Comparison of ENCODE assay signal across 9 mouse cellular contexts in genomic region chr2:165337191-165337590, GRCm38 (mm10). TPM values are rescaled to one million over a fixed set of nuclear protein-coding genes. Genes with fewer than 3 reads are reported as not detected.
DNase-seq lines count a peak whose midpoint lies in the region; ATAC-seq lines count a peak whose summit lies in the region.
"Had no signal": no experiment of that assay in that cellular context is flagged by ENCODE, and none has a peak within 500 bp of the region (broad histone marks: within the 10 kb centered on the region; RNA-seq: fewer than 3 reads in every experiment).

No protein-coding gene starts in this region.

- whole genome bisulfite sequencing in liver, embryonic 11.5 days = 27% methylated on average over 3 of the region's 3 CpGs
- WGBS in intestine, embryonic 15.5 days = 18% methylated on average over 3 of the region's 3 CpGs
- 27% methylated on average over 3 of the region's 3 CpGs for WGBS in forebrain, embryonic 13.5 days

- H3K27me3 ChIP-seq in liver, embryonic 11.5 days (replicated peaks; ENCODE audit: control insufficient read depth, insufficient read depth, low read length) = no peaks in the 10 kb centered on the region
- 0 out of 2 replicates have a peak, but pooled peaks cover 3% of the 10 kb centered on the region for H3K27me3 ChIP-seq in intestine, embryonic 15.5 days (replicated peaks)
- 0 out of 2 replicates have a peak, but pooled peaks cover 5% of the 10 kb centered on the region for H3K27me3 ChIP-seq in forebrain, embryonic 13.5 days

- DNase-seq in adrenal gland, adult (ENCODE audit: inconsistent age in 2 of 2, low spot score in 1 of 2) = peak; percentile 59 to 83
- no peak for DNase-seq in adrenal gland, adult 8-10 months
- peak; percentile 62 for DNase-seq in liver
- DNase-seq in liver, embryonic 11.5 days (ENCODE audit: low spot score) = no peak
- peak; percentile 76 to 86 for DNase-seq in adrenal gland, postnatal 36 days

- no peak overlapping the region for H3K4me2 ChIP-seq in liver, embryonic 11.5 days
- no peak overlapping the region for H3K4me2 ChIP-seq in intestine, embryonic 15.5 days (replicated peaks)
- H3K4me2 ChIP-seq in forebrain, embryonic 13.5 days = no peak overlapping the region
- H3K4me2 ChIP-seq: midbrain, embryonic 12.5 days had no signal

- H3K27ac ChIP-seq in liver, embryonic 11.5 days (ENCODE audit: low read depth, low read length) = no peak overlapping the region
- H3K27ac ChIP-seq in intestine, embryonic 15.5 days = no peak overlapping the region
- no peak overlapping the region for H3K27ac ChIP-seq in forebrain, embryonic 13.5 days
- H3K27ac ChIP-seq: midbrain, embryonic 12.5 days had no signal

- H3K36me3 ChIP-seq in liver, embryonic 11.5 days (ENCODE audit: control insufficient read depth, insufficient read depth, low read length) = no peaks in the 10 kb centered on the region
- H3K36me3 ChIP-seq in intestine, embryonic 15.5 days = no peaks in the 10 kb centered on the region
- no peaks in the 10 kb centered on the region for H3K36me3 ChIP-seq in forebrain, embryonic 13.5 days (ENCODE audit: poor library complexity, severe bottlenecking)
- H3K36me3 ChIP-seq: midbrain, embryonic 12.5 days had no signal

- no peaks in the 10 kb centered on the region for H3K4me1 ChIP-seq in liver, embryonic 11.5 days (replicated peaks; ENCODE audit: control insufficient read depth, insufficient read depth, low read length)
- H3K4me1 ChIP-seq in intestine, embryonic 15.5 days (replicated peaks) = no peaks in the 10 kb centered on the region
- H3K4me1 ChIP-seq in forebrain, embryonic 13.5 days = peaks cover 5% of the 10 kb centered on the region

- no peak overlapping the region for H3K4me3 ChIP-seq in liver, embryonic 11.5 days (ENCODE audit: low read depth, low read length)
- no peak overlapping the region for H3K4me3 ChIP-seq in intestine, embryonic 15.5 days (replicated peaks)
- no peak overlapping the region for H3K4me3 ChIP-seq in forebrain, embryonic 13.5 days
- H3K4me3 ChIP-seq: midbrain, embryonic 12.5 days had no signal

- H3K9me3 ChIP-seq in liver, embryonic 11.5 days (ENCODE audit: control insufficient read depth, low read length) = no peaks in the 10 kb centered on the region
- H3K9me3 ChIP-seq in intestine, embryonic 15.5 days = no peaks in the 10 kb centered on the region
- H3K9me3 ChIP-seq in forebrain, embryonic 13.5 days (replicated peaks) = no peaks in the 10 kb centered on the region
- H3K9me3 ChIP-seq: midbrain, embryonic 12.5 days had no signal

- H3K9ac ChIP-seq in liver, embryonic 11.5 days (ENCODE audit: low read depth, low read length) = no peak overlapping the region
- no peak overlapping the region for H3K9ac ChIP-seq in intestine, embryonic 15.5 days
- H3K9ac ChIP-seq in forebrain, embryonic 13.5 days = no peak overlapping the region
- H3K9ac ChIP-seq: midbrain, embryonic 12.5 days had no signal

- ATAC-seq in liver, embryonic 11.5 days (replicated peaks; ENCODE audit: low FRiP score) = no peak
- 0 out of 2 replicates have a peak, but pooled peaks have one; percentile 30 for ATAC-seq in intestine, embryonic 15.5 days
- ATAC-seq in megakaryocyte progenitor cell, adult 5-6 weeks (replicated peaks; ENCODE audit: poor library complexity) = peak; percentile 52
- ATAC-seq in forebrain, embryonic 13.5 days = no peak

RNA-seq across cellular contexts. Expression of gene Elmo2, which starts 10.9 kb away (rescaled TPM):
- total RNA-seq in adrenal gland, adult 8-10 months (2022) = 10 to 100 TPM; 22.8 to 36.2 (median 31.4) TPM
- 36.4 and 42.4 TPM in 2 replicates for polyA plus RNA-seq in liver, embryonic 11.5 days (2014; fragmentation: Nextera tagmentation; extraction: Ambion mirVana)
- total RNA-seq in adrenal gland, postnatal 36 days (2021) = 10 to 100 TPM; 25.8 to 27.9 TPM
- 58.1 and 63.0 TPM in 2 replicates for polyA plus RNA-seq in intestine, embryonic 15.5 days (2015; fragmentation: Nextera tagmentation; extraction: Ambion mirVana)
- total RNA-seq in megakaryocyte progenitor cell, adult 5-6 weeks (2015) = 45.9 and 49.3 TPM in 2 replicates
- total RNA-seq in megakaryocyte progenitor cell, adult 5-6 weeks (2017) = 30.6 and 32.2 TPM in 2 replicates
- 90.5 and 101 TPM in 2 replicates for polyA plus RNA-seq in forebrain, embryonic 13.5 days (2015; fragmentation: Nextera tagmentation; extraction: Ambion mirVana)

RNA-seq across cellular contexts. Expression of gene Zfp663, which starts 31.3 kb away (rescaled TPM):
- not detected for total RNA-seq in adrenal gland, adult 8-10 months (2022)
- 0.07 and 0.29 TPM in 2 replicates for polyA plus RNA-seq in liver, embryonic 11.5 days (2014; fragmentation: Nextera tagmentation; extraction: Ambion mirVana)
- total RNA-seq in adrenal gland, postnatal 36 days (2021) = not detected
- polyA plus RNA-seq in intestine, embryonic 15.5 days (2015; fragmentation: Nextera tagmentation; extraction: Ambion mirVana) = 0.75 and 1.1 TPM in 2 replicates
- not detected in 2 replicates for total RNA-seq in megakaryocyte progenitor cell, adult 5-6 weeks (2015)
- total RNA-seq in megakaryocyte progenitor cell, adult 5-6 weeks (2017) = not detected in 2 replicates
- polyA plus RNA-seq in forebrain, embryonic 13.5 days (2015; fragmentation: Nextera tagmentation; extraction: Ambion mirVana) = 5.7 and 6.1 TPM in 2 replicates

RNA-seq across cellular contexts. Expression of gene Slc35c2, which starts 49.5 kb away (rescaled TPM):
- 10 to 100 TPM; 56.7 to 62.1 (median 58.3) TPM for total RNA-seq in adrenal gland, adult 8-10 months (2022)
- polyA plus RNA-seq in liver, embryonic 11.5 days (2014; fragmentation: Nextera tagmentation; extraction: Ambion mirVana) = 53.0 and 64.4 TPM in 2 replicates
- total RNA-seq in adrenal gland, postnatal 36 days (2021) = 10 to 100 TPM; 44.4 to 59.5 TPM
- 83.6 and 98.3 TPM in 2 replicates for polyA plus RNA-seq in intestine, embryonic 15.5 days (2015; fragmentation: Nextera tagmentation; extraction: Ambion mirVana)
- 45.9 and 57.3 TPM in 2 replicates for total RNA-seq in megakaryocyte progenitor cell, adult 5-6 weeks (2015)
- total RNA-seq in megakaryocyte progenitor cell, adult 5-6 weeks (2017) = 64.5 and 76.7 TPM in 2 replicates
- polyA plus RNA-seq in forebrain, embryonic 13.5 days (2015; fragmentation: Nextera tagmentation; extraction: Ambion mirVana) = 63.8 and 67.2 TPM in 2 replicates

RNA-seq across cellular contexts. Expression of gene Zfp334, which starts 50.9 kb away (rescaled TPM):
- total RNA-seq in adrenal gland, adult 8-10 months (2022) = 1 to 10 TPM; 5.3 to 7.5 (median 6.3) TPM
- 5.9 and 6.1 TPM in 2 replicates for polyA plus RNA-seq in liver, embryonic 11.5 days (2014; fragmentation: Nextera tagmentation; extraction: Ambion mirVana)
- 1 to 10 TPM; 4.0 to 6.1 TPM for total RNA-seq in adrenal gland, postnatal 36 days (2021)
- 4.9 and 5.0 TPM in 2 replicates for polyA plus RNA-seq in intestine, embryonic 15.5 days (2015; fragmentation: Nextera tagmentation; extraction: Ambion mirVana)
- total RNA-seq in megakaryocyte progenitor cell, adult 5-6 weeks (2015) = not detected in 2 replicates
- not detected in 2 replicates for total RNA-seq in megakaryocyte progenitor cell, adult 5-6 weeks (2017)
- 13.6 and 15.5 TPM in 2 replicates for polyA plus RNA-seq in forebrain, embryonic 13.5 days (2015; fragmentation: Nextera tagmentation; extraction: Ambion mirVana)

Comparison
In these comparisons a context has a peak if more than half of its experiments do, and no peak if none do; other contexts are left out.
1. DNase-seq: peak in adrenal gland, adult (2 of 2), liver (single experiment) and adrenal gland, postnatal 36 days (2 of 2); none in adrenal gland, adult 8-10 months (single experiment) and liver, embryonic 11.5 days (single experiment).
2. ATAC-seq: peak in intestine, embryonic 15.5 days (single experiment) and megakaryocyte progenitor cell, adult 5-6 weeks (single experiment); none in liver, embryonic 11.5 days (single experiment) and forebrain, embryonic 13.5 days (single experiment).